In the genomic region with DNA sequence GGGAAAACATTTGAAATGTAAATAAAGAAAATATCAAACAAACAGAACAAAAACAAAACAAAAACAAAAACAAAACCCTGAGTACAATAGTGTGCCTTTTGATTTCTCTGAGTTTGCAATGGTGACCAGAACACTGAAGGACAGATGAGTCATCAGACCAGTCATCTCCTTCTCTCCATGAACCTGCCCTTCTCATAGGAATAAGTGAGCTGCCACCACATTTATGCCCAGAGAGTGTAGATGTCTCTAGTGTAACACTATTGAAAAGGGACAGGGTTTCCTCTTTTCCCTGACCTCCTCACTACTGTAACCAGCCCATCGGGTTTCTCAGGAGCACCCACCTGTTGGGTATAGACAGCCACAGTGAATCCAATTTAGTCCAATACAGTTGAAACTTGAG, we compare ENCODE assay signal across 14 mouse cellular contexts. TPM values are rescaled to one million over a fixed set of nuclear protein-coding genes. Genes with fewer than 3 reads are reported as not detected.
"Had no signal": no experiment of that assay in that cellular context is flagged by ENCODE, and none has a peak within 500 bp of the region (broad histone marks: within the 10 kb centered on the region; RNA-seq: fewer than 3 reads in every experiment).

No protein-coding gene starts in this region.

- DNase-seq: gastrocnemius, postnatal 14 days; gastrocnemius, postnatal 36 days; heart, adult 11 months; heart, adult 2 months; heart, postnatal 14 days; heart, postnatal 36 days; kidney, adult 11 months; kidney, adult 2 months; kidney, adult 9 months; kidney, postnatal 14 days; kidney, postnatal 36 days; liver; liver, embryonic 13.5 days had no signal

RNA-seq across cellular contexts. Expression of a gene that starts 14.4 kb away (rescaled TPM):
- total RNA-seq: hematopoietic stem cell, adult 5-6 weeks had no signal
